8 mouse cellular contexts compared by ENCODE assay signal in the genomic region with DNA sequence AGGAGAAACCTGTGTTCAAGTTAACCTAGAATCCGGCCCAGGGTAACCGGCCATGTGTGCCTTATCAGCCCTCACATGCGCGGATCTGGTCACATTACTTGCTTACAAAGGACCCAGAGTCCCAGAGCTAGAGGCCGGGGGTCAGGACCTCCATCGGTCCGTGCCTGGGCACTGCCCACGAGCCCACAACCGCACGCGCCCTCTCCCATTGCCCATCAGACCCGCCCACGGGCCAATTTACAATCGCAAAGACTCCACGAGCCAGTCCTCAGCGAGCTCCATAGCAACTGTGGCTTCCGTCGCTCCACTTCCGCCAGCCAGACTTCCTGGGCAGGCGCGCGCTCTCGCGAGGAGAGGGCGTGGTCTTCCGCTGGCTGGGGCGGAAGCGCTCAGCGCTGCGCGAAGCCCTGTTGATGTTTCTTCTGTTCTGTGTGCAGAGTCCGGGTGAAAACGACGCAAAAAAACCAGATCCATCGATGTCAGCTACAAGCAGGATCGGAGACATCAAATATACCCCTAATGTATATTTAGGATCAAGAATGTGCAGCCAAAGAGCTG. TPM values are rescaled to one million over a fixed set of nuclear protein-coding genes. Genes with fewer than 3 reads are reported as not detected.
A peak's percentile ranks its signal among the peaks of the same experiment; 100 is the strongest.
DNase-seq lines count a peak whose midpoint lies in the region; ATAC-seq and TF ChIP-seq lines count a peak whose summit lies in the region.

A gene (minus strand): TSS at position 326 of the 558 bp plus-strand sequence.

- H3K27me3 ChIP-seq in forebrain, embryonic 10.5 days (ENCODE audit: poor library complexity, severe bottlenecking) = peaks cover 4% of the 10 kb centered on the region
- no peaks in the 10 kb centered on the region for H3K27me3 ChIP-seq in heart, embryonic 15.5 days
- H3K27me3 ChIP-seq in liver, embryonic 14.5 days (ENCODE audit: control insufficient read depth, insufficient read depth, low read length) = no peaks in the 10 kb centered on the region
- H3K27me3 ChIP-seq in neural tube, embryonic 11.5 days (ENCODE audit: control insufficient read depth, insufficient read depth, low read length) = no peaks in the 10 kb centered on the region
- no peaks in the 10 kb centered on the region for H3K27me3 ChIP-seq in stomach, postnatal 0 days (ENCODE audit: control insufficient read depth, insufficient read depth, low read length)

- H3K4me1 ChIP-seq in forebrain, embryonic 10.5 days = peaks cover 35% of the 10 kb centered on the region
- peaks cover 25% of the 10 kb centered on the region for H3K4me1 ChIP-seq in heart, embryonic 15.5 days (replicated peaks)
- peaks cover 3 to 6% of the 10 kb centered on the region in 2 experiments for H3K4me1 ChIP-seq in liver, embryonic 14.5 days (replicated peaks; ENCODE audit: control insufficient read depth in 2 of 2, insufficient read depth in 2 of 2, low read length in 1 of 2)
- peaks cover 6% of the 10 kb centered on the region; the same call in 1 of the 2 replicates for H3K4me1 ChIP-seq in neural tube, embryonic 11.5 days (ENCODE audit: control insufficient read depth, insufficient read depth, low read length)
- H3K4me1 ChIP-seq in stomach, postnatal 0 days (replicated peaks; ENCODE audit: control insufficient read depth, insufficient read depth) = 0 out of 2 replicates have a peak, but pooled peaks cover 3% of the 10 kb centered on the region

- H3K4me3 ChIP-seq in forebrain, embryonic 10.5 days = peak within 1 kb of the TSS; percentile 88
- peak within 1 kb of the TSS; percentile 80 for H3K4me3 ChIP-seq in heart, embryonic 15.5 days
- peak within 1 kb of the TSS; percentile 79 to 83 for H3K4me3 ChIP-seq in liver, embryonic 14.5 days (ENCODE audit: insufficient read depth in 1 of 2, low read depth in 2 of 2, low read length in 2 of 2)
- H3K4me3 ChIP-seq in neural tube, embryonic 11.5 days (ENCODE audit: low read depth, low read length) = peak within 1 kb of the TSS; percentile 77
- H3K4me3 ChIP-seq in stomach, postnatal 0 days (ENCODE audit: low read depth, low read length) = peak within 1 kb of the TSS; percentile 69

- no peak for TF ChIP-seq CTCF in liver, embryonic 14.5 days (IDR thresholded peaks at IDR 0.05; ENCODE audit: low read depth)
- TF ChIP-seq CTCF in stomach, postnatal 0 days (IDR thresholded peaks at IDR 0.05; ENCODE audit: low read depth) = no peak

- DNase-seq in CD8-positive naive resting alpha-beta T cell, adult 2 months (ENCODE audit: low read depth in 2 of 2, low spot score in 2 of 2) = peak; percentile 84 to 87
- peak; percentile 88 for DNase-seq in c-Kit-positive CD71-negative TER-119-negative erythroid progenitor cells, embryonic 14.5 days (ENCODE audit: low read depth)
- DNase-seq in forebrain, embryonic 10.5 days (ENCODE audit: extremely low spot score, low spot score) = peak; percentile 93
- DNase-seq in kidney, postnatal 25 days = peak; percentile 92 to 96
- DNase-seq in liver, embryonic 14.5 days (ENCODE audit: low read depth in 3 of 3, low spot score in 3 of 3) = peak; percentile 82 to 86 (median 83)
- peak; percentile 94 for DNase-seq in neural tube, embryonic 11.5 days (ENCODE audit: low spot score)
- peak; percentile 95 for DNase-seq in stomach, postnatal 0 days (ENCODE audit: low spot score)

- peak within 1 kb of the TSS; percentile 86 for H3K4me2 ChIP-seq in heart, embryonic 15.5 days
- H3K4me2 ChIP-seq in liver, embryonic 14.5 days (ENCODE audit: low read depth) = peak within 1 kb of the TSS; percentile 98
- peak within 1 kb of the TSS; percentile 91 for H3K4me2 ChIP-seq in neural tube, embryonic 11.5 days (ENCODE audit: low read depth)
- H3K4me2 ChIP-seq in stomach, postnatal 0 days (replicated peaks; ENCODE audit: low read depth) = peak within 1 kb of the TSS; percentile 80

- TF ChIP-seq EP300 in liver, embryonic 14.5 days (IDR thresholded peaks at IDR 0.05; ENCODE audit: low read depth) = peak; percentile 17; the same call in 1 of the 2 replicates
- peak; percentile 85 for TF ChIP-seq EP300 in stomach, postnatal 0 days (optimal IDR thresholded peaks at IDR 0.05)

- peak within 1 kb of the TSS; percentile 92 for H3K27ac ChIP-seq in forebrain, embryonic 10.5 days
- H3K27ac ChIP-seq in heart, embryonic 15.5 days = peak within 1 kb of the TSS; percentile 85
- H3K27ac ChIP-seq in liver, embryonic 14.5 days = peak within 1 kb of the TSS; percentile 88
- H3K27ac ChIP-seq in neural tube, embryonic 11.5 days (ENCODE audit: low read depth, low read length) = 0 out of 2 replicates have a peak within 1 kb of the TSS, but pooled peaks have one; percentile 20
- peak within 1 kb of the TSS; percentile 85 for H3K27ac ChIP-seq in stomach, postnatal 0 days (replicated peaks)

- WGBS in forebrain, embryonic 10.5 days = under 1% methylated on average over 36 of the region's 36 CpGs
- under 1% methylated on average over 36 of the region's 36 CpGs for WGBS in heart, embryonic 15.5 days
- under 1% methylated on average over 36 of the region's 36 CpGs for WGBS in liver, embryonic 14.5 days (ENCODE audit: insufficient replicate concordance)
- under 1% methylated on average over 36 of the region's 36 CpGs for WGBS in neural tube, embryonic 11.5 days
- under 1% methylated on average over 36 of the region's 36 CpGs for WGBS in stomach, postnatal 0 days

- peaks cover 44% of the 10 kb centered on the region for H3K36me3 ChIP-seq in forebrain, embryonic 10.5 days (replicated peaks)
- H3K36me3 ChIP-seq in heart, embryonic 15.5 days = peaks cover 14% of the 10 kb centered on the region; the same call in 1 of the 2 replicates
- H3K36me3 ChIP-seq in liver, embryonic 14.5 days (replicated peaks; ENCODE audit: control insufficient read depth, insufficient read depth, low read depth) = peaks cover 6% of the 10 kb centered on the region; the same call in 1 of the 2 replicates
- H3K36me3 ChIP-seq in neural tube, embryonic 11.5 days (ENCODE audit: control insufficient read depth, insufficient read depth, low read length) = peaks cover 5% of the 10 kb centered on the region; the same call in 1 of the 2 replicates
- no peaks in the 10 kb centered on the region for H3K36me3 ChIP-seq in stomach, postnatal 0 days (ENCODE audit: control insufficient read depth, insufficient read depth, low read length)

- ATAC-seq in heart, embryonic 15.5 days (replicated peaks; ENCODE audit: insufficient number of reproducible peaks, insufficient read depth, low FRiP score, low read depth) = peak; percentile 94
- ATAC-seq in liver, embryonic 14.5 days (ENCODE audit: insufficient read depth) = peak; percentile 94
- ATAC-seq in neural tube, embryonic 11.5 days (ENCODE audit: insufficient read depth, low FRiP score, low TSS enrichment) = peak; percentile 93
- peak; percentile 96 for ATAC-seq in stomach, postnatal 0 days (ENCODE audit: low FRiP score, low TSS enrichment)

- no peaks in the 10 kb centered on the region for H3K9me3 ChIP-seq in forebrain, embryonic 10.5 days
- no peaks in the 10 kb centered on the region for H3K9me3 ChIP-seq in heart, embryonic 15.5 days (replicated peaks)
- H3K9me3 ChIP-seq in liver, embryonic 14.5 days (ENCODE audit: control insufficient read depth, low read length) = no peaks in the 10 kb centered on the region
- H3K9me3 ChIP-seq in neural tube, embryonic 11.5 days (ENCODE audit: control insufficient read depth, low read length) = no peaks in the 10 kb centered on the region
- H3K9me3 ChIP-seq in stomach, postnatal 0 days (ENCODE audit: control insufficient read depth, low read length) = no peaks in the 10 kb centered on the region

- peak within 1 kb of the TSS; percentile 78 for H3K9ac ChIP-seq in heart, embryonic 15.5 days
- peak within 1 kb of the TSS; percentile 72 for H3K9ac ChIP-seq in liver, embryonic 14.5 days (replicated peaks)
- peak within 1 kb of the TSS; percentile 77 for H3K9ac ChIP-seq in neural tube, embryonic 11.5 days (ENCODE audit: low read length)
- peak within 1 kb of the TSS; percentile 75 for H3K9ac ChIP-seq in stomach, postnatal 0 days (ENCODE audit: low read length)

RNA-seq across cellular contexts. Expression of the gene that starts here (rescaled TPM):
- polyA plus RNA-seq in forebrain, embryonic 10.5 days (2016; fragmentation: Nextera tagmentation; extraction: Ambion mirVana) = 53.2 and 53.8 TPM in 2 replicates
- polyA plus RNA-seq in heart, embryonic 15.5 days (2015; fragmentation: Nextera tagmentation; extraction: Ambion mirVana) = 16.3 and 20.9 TPM in 2 replicates
- polyA plus RNA-seq in liver, embryonic 14.5 days (2012; rRNA removed) = 8.8 and 10.7 TPM in 2 replicates
- polyA plus RNA-seq in liver, embryonic 14.5 days (2014; fragmentation: Nextera tagmentation; extraction: Ambion mirVana) = 11.8 and 13.5 TPM in 2 replicates
- polyA plus RNA-seq in neural tube, embryonic 11.5 days (2014; fragmentation: Nextera tagmentation; extraction: Ambion mirVana) = 37.7 and 41.8 TPM in 2 replicates
- polyA plus RNA-seq in stomach, postnatal 0 days (2015; fragmentation: Nextera tagmentation; extraction: Ambion mirVana) = 16.8 and 16.9 TPM in 2 replicates

Comparison
In these comparisons a context has a peak if more than half of its experiments do, and no peak if none do; other contexts are left out.
1. Peak in every context shown above with its lines: DNase-seq, ATAC-seq, H3K4me3 ChIP-seq and H3K27ac ChIP-seq.
2. H3K27ac ChIP-seq: peak in every context shown above with its lines; median percentile 92 in forebrain, embryonic 10.5 days; 88 in liver, embryonic 14.5 days; 85 in heart, embryonic 15.5 days; 85 in stomach, postnatal 0 days; 20 in neural tube, embryonic 11.5 days.